Mouse (Mus musculus): ENCODE data around the gene Pdss2. TPM values are rescaled to one million over a fixed set of nuclear protein-coding genes. Genes with fewer than 3 reads are reported as not detected.
A peak's percentile ranks its signal among the peaks of the same experiment; 100 is the strongest.

Pdss2 gene
- polyA plus RNA-seq, 1 experiment from 2014 or later = 14.6 TPM

DNA sequence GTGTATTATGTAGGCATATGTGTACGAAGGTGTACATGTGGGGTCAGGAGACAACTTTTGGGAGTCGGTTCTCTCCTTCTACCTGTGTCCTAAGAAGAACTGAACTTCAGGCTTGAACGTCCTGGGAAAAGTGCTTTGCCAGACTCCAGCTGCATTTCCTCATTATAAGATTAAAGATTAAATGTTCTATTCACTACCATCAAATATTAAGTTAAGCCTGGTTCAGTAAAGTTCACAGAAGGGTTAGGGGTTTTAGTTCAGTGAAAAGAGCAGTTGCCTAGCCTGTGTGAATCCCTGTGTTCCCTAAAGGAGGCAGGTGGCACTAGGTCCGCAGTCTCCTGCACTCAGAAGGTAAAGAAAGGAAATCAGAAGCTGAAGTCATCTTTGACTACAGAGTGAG lies 213.0 kb downstream of the Pdss2 start:
- 96% methylated on average over 4 of the region's 4 CpGs for WGBS
- H3K27me3 ChIP-seq = no peaks in the 10 kb centered on the region
- peaks cover 12% of the 10 kb centered on the region for H3K4me1 ChIP-seq (replicated peaks)
- H3K36me3 ChIP-seq = no peaks in the 10 kb centered on the region
- H3K27ac ChIP-seq (replicated peaks) = no peak overlapping the region
- H3K4me3 ChIP-seq = no peak overlapping the region
- H3K9me3 ChIP-seq = no peaks in the 10 kb centered on the region
- no peak overlapping the region for H3K4me2 ChIP-seq
- ATAC-seq (ENCODE audit: low read depth) = no peak
- H3K9ac ChIP-seq = no peak overlapping the region

DNA sequence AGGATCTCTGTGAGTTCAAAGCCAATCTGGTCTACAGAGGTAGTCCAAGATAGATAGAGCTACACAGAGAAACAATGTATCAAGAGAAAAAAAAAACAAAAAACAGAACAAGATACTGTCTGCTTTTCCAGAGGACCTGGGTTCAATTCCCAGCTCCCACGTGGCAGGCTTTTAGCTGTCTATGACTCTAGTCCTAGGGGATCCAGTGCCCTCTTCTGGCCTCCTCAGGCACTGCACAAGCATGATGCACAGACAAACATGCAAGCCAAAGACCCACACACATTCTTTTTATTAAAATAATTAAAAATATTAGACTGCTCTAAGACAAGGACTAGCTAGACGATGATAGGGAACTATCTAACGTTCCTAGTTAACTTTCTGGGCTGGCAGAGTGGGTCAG lies 214.5 kb downstream of the Pdss2 start:
- Histone ChIP-seq H3K9ac (no peak overlapping the region), H3K9me3 (no peaks in the 10 kb centered on the region), H3K4me2 (no peak overlapping the region), H3K36me3 (no peaks in the 10 kb centered on the region), H3K27me3 (no peaks in the 10 kb centered on the region), H3K4me3 (no peak overlapping the region), H3K4me1 (replicated peaks) (peaks cover 27% of the 10 kb centered on the region), H3K27ac (replicated peaks) (no peak overlapping the region)
- no peak for ATAC-seq (ENCODE audit: low read depth)
- WGBS = 96% methylated on average over 3 of the region's 3 CpGs

DNA sequence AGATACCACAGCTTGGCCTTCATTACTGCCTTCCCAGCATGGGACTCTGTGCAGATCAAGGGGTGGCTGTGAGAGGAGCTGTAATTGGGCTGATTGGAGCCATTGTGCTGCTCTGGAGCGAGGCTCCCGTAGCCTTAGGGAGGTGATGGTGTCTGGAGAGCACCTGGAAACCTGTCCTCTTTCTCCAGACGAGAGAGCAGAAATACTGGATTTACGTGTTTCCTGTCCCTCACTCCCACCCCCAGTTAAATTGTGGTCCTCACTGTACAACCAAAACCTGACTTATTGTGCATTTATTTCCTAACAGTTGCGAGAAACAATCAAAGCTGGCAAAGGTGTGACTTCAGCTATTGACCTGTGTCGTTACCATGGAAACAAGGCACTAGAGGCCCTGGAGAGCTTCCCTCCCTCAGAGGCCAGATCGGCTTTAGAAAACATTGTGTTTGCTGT lies 218.2 kb downstream of the Pdss2 start:
- no peak overlapping the region for H3K4me3 ChIP-seq
- H3K9me3 ChIP-seq = no peaks in the 10 kb centered on the region
- no peak overlapping the region for H3K9ac ChIP-seq
- peaks cover 36% of the 10 kb centered on the region for H3K4me1 ChIP-seq (replicated peaks)
- peak overlapping the region; percentile 64 for H3K27ac ChIP-seq (replicated peaks)
- no peaks in the 10 kb centered on the region for H3K36me3 ChIP-seq
- 4% methylated on average over 7 of the region's 7 CpGs for WGBS
- H3K27me3 ChIP-seq = no peaks in the 10 kb centered on the region
- H3K4me2 ChIP-seq = 0 out of 2 replicates have a peak overlapping the region, but pooled peaks have one; percentile 0
- ATAC-seq (ENCODE audit: low read depth) = peak; percentile 59

DNA sequence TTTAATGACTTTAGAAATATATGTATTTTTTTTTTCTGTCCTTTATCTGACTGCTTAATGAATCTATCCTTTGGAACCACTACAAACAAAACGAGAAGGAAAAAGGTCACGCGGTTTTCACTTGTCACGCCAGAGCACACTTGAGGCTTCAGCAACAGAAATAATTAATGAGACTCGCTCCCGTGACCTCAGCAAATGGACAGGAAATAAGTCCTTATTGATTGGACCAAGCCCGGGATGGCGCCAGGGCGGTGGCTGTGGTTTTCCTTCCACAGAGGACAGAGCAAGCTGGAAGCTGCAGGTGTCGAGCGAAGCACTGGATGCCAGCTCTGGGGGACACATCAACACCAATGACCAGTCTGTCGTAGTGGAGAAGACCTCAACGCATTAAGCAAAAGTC lies 218.8 kb downstream of the Pdss2 start:
- Histone ChIP-seq H3K9ac (no peak overlapping the region), H3K27me3 (no peaks in the 10 kb centered on the region), H3K9me3 (no peaks in the 10 kb centered on the region), H3K27ac (replicated peaks) (peak overlapping the region; percentile 64), H3K4me2 (no peak overlapping the region; the same call in 1 of the 2 replicates), H3K4me1 (replicated peaks) (peaks cover 36% of the 10 kb centered on the region), H3K36me3 (no peaks in the 10 kb centered on the region), H3K4me3 (no peak overlapping the region)
- 20% methylated on average over 13 of the region's 13 CpGs for WGBS
- no peak for ATAC-seq (ENCODE audit: low read depth)

DNA sequence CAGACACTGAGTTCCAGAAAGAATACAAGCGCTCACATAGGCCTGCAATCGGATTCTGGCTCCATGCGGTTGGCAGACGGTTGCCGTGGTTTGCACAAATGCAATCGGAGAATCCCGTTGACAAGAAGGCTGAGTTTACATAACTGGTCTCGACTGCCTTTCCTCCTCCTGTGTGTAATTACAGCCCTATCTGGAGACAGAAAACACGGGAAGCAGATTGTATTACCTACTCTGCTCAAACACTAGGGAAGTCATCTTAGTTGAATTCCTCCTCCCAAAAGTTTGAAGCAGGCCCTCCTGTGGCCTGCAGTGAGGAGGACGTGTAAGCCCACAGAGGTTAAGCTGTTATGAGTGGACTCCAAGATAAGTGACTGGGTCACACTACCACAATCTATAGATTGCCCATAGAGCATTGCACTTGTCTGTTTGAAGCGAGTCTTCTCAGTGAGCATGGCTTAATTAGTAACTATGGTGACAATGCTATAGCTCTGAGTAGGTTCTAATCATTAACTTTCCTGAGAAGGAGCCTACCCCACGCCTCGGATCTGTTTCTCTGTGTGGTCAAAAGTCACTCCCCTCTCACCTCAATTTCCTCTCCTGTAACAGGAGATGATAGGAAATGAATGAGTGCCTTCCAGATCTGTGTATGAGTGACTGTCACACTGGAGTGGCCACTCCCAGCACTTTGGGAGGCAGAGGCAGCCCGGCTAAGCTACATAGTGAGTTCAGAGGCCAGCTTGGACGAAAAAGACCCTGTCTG lies 219.9 kb downstream of the Pdss2 start:
- no peak overlapping the region for H3K27ac ChIP-seq (replicated peaks)
- H3K4me1 ChIP-seq (replicated peaks) = peaks cover 36% of the 10 kb centered on the region
- H3K27me3 ChIP-seq = no peaks in the 10 kb centered on the region
- no peaks in the 10 kb centered on the region for H3K9me3 ChIP-seq
- no peak for ATAC-seq (ENCODE audit: low read depth)
- WGBS = 48% methylated on average over 15 of the region's 15 CpGs
- H3K36me3 ChIP-seq = no peaks in the 10 kb centered on the region
- no peak overlapping the region for H3K4me3 ChIP-seq
- no peak overlapping the region for H3K4me2 ChIP-seq
- H3K9ac ChIP-seq = no peak overlapping the region

DNA sequence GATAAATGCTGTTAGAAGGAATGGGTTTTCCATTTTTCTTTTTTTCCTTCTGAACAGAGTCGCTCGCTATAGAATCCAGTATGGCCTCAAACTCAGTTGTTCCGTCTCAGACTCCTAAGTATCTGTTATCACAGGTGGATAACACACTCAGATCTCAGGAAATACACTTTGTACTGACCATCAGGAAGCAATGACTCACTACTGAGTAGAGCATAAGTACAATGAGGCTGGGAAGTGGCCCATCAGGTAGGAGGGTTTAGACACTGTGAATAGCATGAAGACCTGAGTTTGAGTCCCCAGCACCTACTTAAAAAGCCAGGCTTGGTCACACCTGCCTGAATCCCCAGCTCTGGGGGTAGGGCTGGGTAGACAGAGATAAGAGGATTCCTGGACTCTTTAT lies 227.4 kb downstream of the Pdss2 start:
- no peaks in the 10 kb centered on the region for H3K27me3 ChIP-seq
- no peak overlapping the region for H3K4me3 ChIP-seq
- no peak overlapping the region for H3K27ac ChIP-seq (replicated peaks)
- peaks cover 14% of the 10 kb centered on the region; the same call in 1 of the 2 replicates for H3K4me1 ChIP-seq (replicated peaks)
- H3K9ac ChIP-seq = no peak overlapping the region
- ATAC-seq (ENCODE audit: low read depth) = no peak
- WGBS = 91% methylated on average over 3 of the region's 3 CpGs
- H3K4me2 ChIP-seq = no peak overlapping the region
- H3K9me3 ChIP-seq = no peaks in the 10 kb centered on the region; the same call in 1 of the 2 replicates
- H3K36me3 ChIP-seq = no peaks in the 10 kb centered on the region

DNA sequence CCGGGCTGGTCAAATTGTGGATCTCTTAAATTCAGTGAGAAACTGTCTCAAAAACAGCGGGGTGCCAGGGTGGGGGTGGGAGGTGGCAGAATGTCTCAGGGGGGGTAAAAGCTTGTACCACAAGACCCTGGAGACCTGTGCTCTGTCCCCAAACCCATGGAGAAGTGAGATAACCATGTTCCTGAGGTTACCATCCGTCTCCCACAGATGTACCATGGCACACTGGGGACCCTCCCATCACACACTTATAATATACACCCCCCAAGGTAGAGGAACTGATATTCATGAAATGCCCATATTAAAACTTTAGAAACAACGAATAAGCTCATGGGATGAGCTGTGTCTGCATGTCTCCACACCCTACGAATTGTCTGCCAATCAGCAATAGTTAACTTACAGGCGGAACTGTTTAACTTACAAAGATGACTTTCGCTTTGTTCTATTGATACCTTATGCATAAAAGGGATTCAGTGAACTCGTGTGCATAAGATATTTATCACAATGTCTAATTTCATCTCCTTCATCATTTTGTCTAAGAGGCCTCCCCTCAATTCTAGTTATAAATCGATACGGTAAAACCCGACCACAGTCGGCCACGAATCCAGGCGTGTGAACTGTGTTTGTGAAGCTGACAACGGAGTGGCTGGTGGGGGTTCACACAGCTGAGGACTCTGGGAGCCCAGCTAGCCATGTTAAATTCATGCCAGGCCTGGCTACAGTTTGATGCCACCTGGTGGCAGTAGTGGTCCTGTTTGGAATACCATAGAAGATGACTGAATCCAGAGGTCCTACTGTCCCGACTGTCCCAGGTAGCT lies 230.8 kb downstream of the Pdss2 start:
- H3K27ac ChIP-seq (replicated peaks) = no peak overlapping the region
- H3K36me3 ChIP-seq = no peaks in the 10 kb centered on the region
- 22% methylated on average over 16 of the region's 16 CpGs for WGBS
- no peaks in the 10 kb centered on the region; the same call in 1 of the 2 replicates for H3K9me3 ChIP-seq
- H3K27me3 ChIP-seq = no peaks in the 10 kb centered on the region
- peaks cover 14% of the 10 kb centered on the region; the same call in 1 of the 2 replicates for H3K4me1 ChIP-seq (replicated peaks)
- peak overlapping the region; percentile 52 for H3K4me2 ChIP-seq
- peak overlapping the region; percentile 20 for H3K4me3 ChIP-seq
- peak; percentile 95 for ATAC-seq (ENCODE audit: low read depth)
- peak overlapping the region; percentile 58 for H3K9ac ChIP-seq

DNA sequence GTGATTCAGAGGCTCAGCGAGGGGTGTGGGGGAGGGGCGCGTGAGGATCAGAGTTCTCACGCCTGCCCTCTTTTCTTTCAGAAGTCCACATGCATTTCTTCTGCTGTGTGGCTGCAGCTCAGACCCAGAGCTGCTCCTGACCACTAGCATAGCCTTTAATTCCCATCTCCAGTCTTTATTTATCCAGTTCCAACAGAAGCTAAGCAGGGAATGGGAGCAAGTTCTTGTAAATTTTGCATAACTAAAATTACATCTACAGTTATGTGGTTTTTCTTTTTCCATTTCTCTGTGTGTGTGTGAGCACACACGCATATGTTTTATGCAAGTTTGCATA lies 231.3 kb downstream of the Pdss2 start:
- H3K4me2 ChIP-seq = peak overlapping the region; percentile 52
- H3K27me3 ChIP-seq = no peaks in the 10 kb centered on the region
- 18% methylated on average over 5 of the region's 5 CpGs for WGBS
- peak overlapping the region; percentile 20 for H3K4me3 ChIP-seq
- H3K36me3 ChIP-seq = no peaks in the 10 kb centered on the region
- ATAC-seq (ENCODE audit: low read depth) = no peak
- peaks cover 4% of the 10 kb centered on the region for H3K9me3 ChIP-seq
- peaks cover 14% of the 10 kb centered on the region; the same call in 1 of the 2 replicates for H3K4me1 ChIP-seq (replicated peaks)
- no peak overlapping the region for H3K27ac ChIP-seq (replicated peaks)
- H3K9ac ChIP-seq = peak overlapping the region; percentile 58

DNA sequence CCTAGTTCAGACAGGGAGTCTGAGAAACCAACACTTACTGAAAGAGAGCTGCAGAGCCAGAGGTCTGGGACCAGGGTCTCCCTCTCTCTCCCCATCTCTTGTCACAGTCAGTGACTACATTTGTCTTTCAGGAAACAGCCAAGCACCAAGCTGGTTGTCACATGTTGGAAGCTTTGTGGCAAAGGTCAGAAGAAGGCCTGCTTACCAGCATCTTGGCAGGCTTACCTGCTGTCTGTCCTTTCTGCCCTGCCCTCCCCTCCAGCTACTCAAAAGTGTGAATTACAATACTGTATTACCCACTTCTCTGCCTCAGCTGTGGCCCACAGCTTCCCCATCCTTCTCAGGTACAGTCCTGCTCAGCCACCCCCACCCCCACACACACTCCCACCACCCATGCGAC lies 232.9 kb downstream of the Pdss2 start:
- Histone ChIP-seq H3K27me3 (no peaks in the 10 kb centered on the region), H3K36me3 (no peaks in the 10 kb centered on the region), H3K27ac (replicated peaks) (no peak overlapping the region), H3K4me2 (no peak overlapping the region), H3K9ac (no peak overlapping the region), H3K4me3 (no peak overlapping the region), H3K4me1 (replicated peaks) (peaks cover 14% of the 10 kb centered on the region; the same call in 1 of the 2 replicates), H3K9me3 (peaks cover 4% of the 10 kb centered on the region; the same call in 1 of the 2 replicates)
- no peak for ATAC-seq (ENCODE audit: low read depth)
- 78% methylated on average over 1 of the region's 1 CpGs for WGBS

DNA sequence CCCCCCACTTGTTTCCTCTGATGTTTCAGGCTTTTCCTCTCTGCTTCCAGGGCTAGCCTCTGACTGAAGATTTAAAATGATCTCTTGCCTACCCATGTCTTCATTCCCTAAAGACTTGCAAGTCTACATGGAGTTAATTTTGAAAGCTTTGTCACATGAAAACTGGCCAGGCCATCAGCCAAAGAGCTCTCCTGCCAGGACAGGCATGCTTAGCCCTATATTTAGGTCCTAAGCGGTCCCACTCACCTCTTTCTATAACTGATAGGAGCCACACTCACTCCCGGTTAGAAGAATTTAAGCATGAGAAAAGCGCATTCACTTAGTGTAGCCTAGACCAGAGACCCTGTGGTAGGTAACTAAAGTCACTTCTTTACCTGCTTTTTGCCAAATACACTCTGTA lies 233.4 kb downstream of the Pdss2 start:
- no peak overlapping the region for H3K27ac ChIP-seq (replicated peaks)
- peaks cover 4% of the 10 kb centered on the region; the same call in 1 of the 2 replicates for H3K9me3 ChIP-seq
- H3K4me1 ChIP-seq (replicated peaks) = peaks cover 14% of the 10 kb centered on the region; the same call in 1 of the 2 replicates
- no peak overlapping the region for H3K4me3 ChIP-seq
- no peak overlapping the region for H3K9ac ChIP-seq
- H3K4me2 ChIP-seq = no peak overlapping the region
- no peaks in the 10 kb centered on the region for H3K27me3 ChIP-seq
- 92% methylated on average over 3 of the region's 3 CpGs for WGBS
- no peaks in the 10 kb centered on the region for H3K36me3 ChIP-seq
- ATAC-seq (ENCODE audit: low read depth) = no peak

DNA sequence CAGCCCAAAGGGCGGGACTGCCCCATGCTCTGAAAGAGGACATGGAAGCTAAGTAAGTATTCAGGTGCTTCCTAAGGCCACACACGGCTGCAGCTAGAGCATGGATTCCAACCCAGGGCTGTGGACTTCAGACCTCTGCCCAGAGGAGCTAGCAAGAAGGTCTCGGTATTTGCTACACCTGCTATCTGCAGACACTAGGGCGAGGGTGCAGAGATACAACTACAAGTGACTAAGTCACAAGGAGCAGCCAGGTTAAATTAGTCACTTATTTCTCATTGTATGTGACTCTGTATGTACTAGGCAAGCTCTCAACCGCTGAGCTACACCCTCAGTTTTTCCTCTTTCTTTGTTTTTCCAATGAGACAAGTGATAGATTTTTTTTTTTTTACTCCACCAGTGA lies 241.5 kb downstream of the Pdss2 start:
- ATAC-seq (ENCODE audit: low read depth) = no peak
- no peaks in the 10 kb centered on the region for H3K36me3 ChIP-seq
- H3K9ac ChIP-seq = no peak overlapping the region
- no peaks in the 10 kb centered on the region for H3K9me3 ChIP-seq
- no peaks in the 10 kb centered on the region for H3K27me3 ChIP-seq
- no peak overlapping the region for H3K27ac ChIP-seq (replicated peaks)
- H3K4me1 ChIP-seq (replicated peaks) = no peaks in the 10 kb centered on the region
- no peak overlapping the region for H3K4me2 ChIP-seq
- 88% methylated on average over 5 of the region's 5 CpGs for WGBS
- H3K4me3 ChIP-seq = no peak overlapping the region

DNA sequence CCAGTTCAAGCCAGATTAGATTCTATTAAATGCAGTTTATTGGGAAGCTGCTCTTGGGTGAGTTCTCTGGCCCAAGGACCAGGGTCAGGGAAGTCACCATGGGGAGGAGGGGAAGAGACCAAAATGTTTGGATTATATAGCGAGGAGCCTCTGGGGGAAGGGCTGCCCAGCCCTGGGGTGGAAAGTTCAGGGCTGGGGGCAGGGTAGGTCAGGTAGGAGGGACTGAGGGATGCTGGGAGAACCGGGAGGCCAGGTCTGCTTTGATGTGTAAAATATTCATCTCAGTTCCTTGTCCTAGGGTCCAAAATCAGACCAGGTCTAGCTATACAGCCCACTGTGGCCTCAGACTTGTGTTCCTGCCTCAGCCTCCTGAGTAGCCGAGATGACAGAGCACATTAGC lies 241.9 kb downstream of the Pdss2 start:
- H3K9ac ChIP-seq = no peak overlapping the region
- no peak overlapping the region for H3K4me3 ChIP-seq
- H3K27ac ChIP-seq (replicated peaks) = no peak overlapping the region
- no peaks in the 10 kb centered on the region for H3K36me3 ChIP-seq
- H3K4me1 ChIP-seq (replicated peaks) = no peaks in the 10 kb centered on the region
- 67% methylated on average over 3 of the region's 3 CpGs for WGBS
- ATAC-seq (ENCODE audit: low read depth) = no peak
- H3K4me2 ChIP-seq = no peak overlapping the region
- no peaks in the 10 kb centered on the region for H3K27me3 ChIP-seq
- H3K9me3 ChIP-seq = no peaks in the 10 kb centered on the region
